Comparison of ENCODE assay signal across 1 mouse cellular context in genomic region chr16:36921067-36921613, GRCm38 (mm10).
TF ChIP-seq lines count a peak whose summit lies in the region.

No protein-coding gene starts in this region.

TF ChIP-seq in CH12.LX, 34 proteins besides CTCF, POLR2A, EP300 and RAD21 (continued from another document):
- peak; percentile 19; the same call in 1 of the 2 replicates for TF ChIP-seq ELF1 (IDR thresholded peaks at IDR 0.05; ENCODE audit: low read depth, low read length)
- TF ChIP-seq ZC3H11A (IDR thresholded peaks at IDR 0.05; ENCODE audit: low read depth, low read length): no peak
- 0 out of 2 replicates have a peak, but pooled peaks have one; percentile 12 for TF ChIP-seq POLR2AphosphoS2 (IDR thresholded peaks at IDR 0.05; ENCODE audit: low read depth, low read length)
- no peak for TF ChIP-seq UBTF (IDR thresholded peaks at IDR 0.05; ENCODE audit: low read depth, low read length)
- no peak for TF ChIP-seq TBP (conservative IDR thresholded peaks at IDR 0.05; ENCODE audit: low read depth, low read length)
- TF ChIP-seq ZMIZ1 (IDR thresholded peaks at IDR 0.05; ENCODE audit: low read depth, low read length): 0 out of 2 replicates have a peak, but pooled peaks have one; percentile 32
- TF ChIP-seq BHLHE40 (IDR thresholded peaks at IDR 0.05; ENCODE audit: low read depth, low read length): peak; percentile 56
